7 mouse cellular contexts compared by ENCODE assay signal in genomic region chr16:92465642-92466526, GRCm38 (mm10). TPM values are rescaled to one million over a fixed set of nuclear protein-coding genes. Genes with fewer than 3 reads are reported as not detected.
DNase-seq lines count a peak whose midpoint lies in the region; ATAC-seq and TF ChIP-seq lines count a peak whose summit lies in the region.

No protein-coding gene starts in this region.

- peak overlapping the region; percentile 88 for H3K4me3 ChIP-seq in embryonic facial prominence, embryonic 10.5 days
- peak overlapping the region; percentile 66 for H3K4me3 ChIP-seq in intestine, postnatal 0 days (ENCODE audit: low read depth, low read length)
- peak overlapping the region; percentile 84 for H3K4me3 ChIP-seq in midbrain, embryonic 12.5 days
- peak overlapping the region; percentile 90 for H3K4me3 ChIP-seq in small intestine, adult 2 months (ENCODE audit: low read depth, low read length)

- no peaks in the 10 kb centered on the region for H3K9me3 ChIP-seq in embryonic facial prominence, embryonic 10.5 days
- H3K9me3 ChIP-seq in intestine, postnatal 0 days (ENCODE audit: control insufficient read depth) = no peaks in the 10 kb centered on the region
- H3K9me3 ChIP-seq in midbrain, embryonic 12.5 days = no peaks in the 10 kb centered on the region

- intact Hi-C loops in left cerebral cortex, postnatal 4 days (cut with DNase I) = no loop called here

- under 1% methylated on average over 94 of the region's 94 CpGs for WGBS in embryonic facial prominence, embryonic 10.5 days
- WGBS in intestine, postnatal 0 days = under 1% methylated on average over 92 of the region's 94 CpGs
- under 1% methylated on average over 85 of the region's 94 CpGs for WGBS in midbrain, embryonic 12.5 days
- 1% methylated on average over 94 of the region's 94 CpGs for WGBS in small intestine, adult 2 months

- peak; percentile 36 for TF ChIP-seq CTCF in intestine, postnatal 0 days (IDR thresholded peaks at IDR 0.05; ENCODE audit: low read depth)
- peak; percentile 33; the same call in 1 of the 2 replicates for TF ChIP-seq CTCF in small intestine, adult 2 months (IDR thresholded peaks at IDR 0.05; ENCODE audit: extremely low read depth, insufficient read length, insufficient replicate concordance, low read depth, low read length)

- H3K9ac ChIP-seq in intestine, postnatal 0 days (ENCODE audit: low read depth, low read length) = peak overlapping the region; percentile 84
- peak overlapping the region; percentile 84 for H3K9ac ChIP-seq in midbrain, embryonic 12.5 days (replicated peaks)

- 0 out of 2 replicates have a peak, but pooled peaks cover 4% of the 10 kb centered on the region for H3K36me3 ChIP-seq in embryonic facial prominence, embryonic 10.5 days (replicated peaks)
- no peaks in the 10 kb centered on the region for H3K36me3 ChIP-seq in intestine, postnatal 0 days (ENCODE audit: control insufficient read depth, insufficient read depth)
- H3K36me3 ChIP-seq in midbrain, embryonic 12.5 days = no peaks in the 10 kb centered on the region
- no peaks in the 10 kb centered on the region for H3K36me3 ChIP-seq in small intestine, adult 2 months (ENCODE audit: control insufficient read depth, insufficient read depth, low read length)

- peaks cover 26% of the 10 kb centered on the region for H3K4me1 ChIP-seq in embryonic facial prominence, embryonic 10.5 days
- no peaks in the 10 kb centered on the region; the same call in 1 of the 2 replicates for H3K4me1 ChIP-seq in intestine, postnatal 0 days (replicated peaks; ENCODE audit: control insufficient read depth, insufficient read depth, low read length)
- H3K4me1 ChIP-seq in midbrain, embryonic 12.5 days = peaks cover 22% of the 10 kb centered on the region
- H3K4me1 ChIP-seq in small intestine, adult 2 months (ENCODE audit: control insufficient read depth, insufficient read depth, insufficient read length, low read length) = no peaks in the 10 kb centered on the region; the same call in 1 of the 2 replicates

- peak; percentile 96 for DNase-seq in adrenal gland, postnatal 10 days
- peak; percentile 95 for DNase-seq in embryonic facial prominence, embryonic 10.5 days (ENCODE audit: low spot score)
- peak; percentile 89 for DNase-seq in gonadal fat pad, adult 2 months (ENCODE audit: low read depth)
- peak; percentile 96 for DNase-seq in left cerebral cortex, postnatal 4 days

- peak overlapping the region; percentile 89 for H3K27ac ChIP-seq in embryonic facial prominence, embryonic 10.5 days (replicated peaks)
- peak overlapping the region; percentile 54 for H3K27ac ChIP-seq in intestine, postnatal 0 days (ENCODE audit: low read depth, low read length)
- peak overlapping the region; percentile 58 for H3K27ac ChIP-seq in midbrain, embryonic 12.5 days (replicated peaks)
- H3K27ac ChIP-seq in small intestine, adult 2 months (ENCODE audit: insufficient read depth, low read depth, low read length) = peak overlapping the region; percentile 19; the same call in 1 of the 2 replicates

- peak overlapping the region; percentile 96 for H3K4me2 ChIP-seq in intestine, postnatal 0 days (replicated peaks; ENCODE audit: low read depth)
- H3K4me2 ChIP-seq in midbrain, embryonic 12.5 days (replicated peaks) = peak overlapping the region; percentile 82

- 0 out of 2 replicates have a peak, but pooled peaks cover 4% of the 10 kb centered on the region for H3K27me3 ChIP-seq in embryonic facial prominence, embryonic 10.5 days (replicated peaks; ENCODE audit: low read depth, poor library complexity, severe bottlenecking)
- H3K27me3 ChIP-seq in intestine, postnatal 0 days (replicated peaks; ENCODE audit: control insufficient read depth, insufficient read depth, low read length) = no peaks in the 10 kb centered on the region
- H3K27me3 ChIP-seq in midbrain, embryonic 12.5 days = no peaks in the 10 kb centered on the region
- H3K27me3 ChIP-seq in small intestine, adult 2 months (ENCODE audit: control insufficient read depth, insufficient read depth, low read length) = no peaks in the 10 kb centered on the region

- 0 out of 2 replicates have a peak, but pooled peaks have one; percentile 9 for TF ChIP-seq POLR2A in small intestine, adult 2 months (IDR thresholded peaks at IDR 0.05; ENCODE audit: low read depth, low read length)

- peak; percentile 96 for ATAC-seq in intestine, postnatal 0 days
- peak; percentile 98 for ATAC-seq in midbrain, embryonic 12.5 days (ENCODE audit: low FRiP score, low read depth)

RNA-seq across cellular contexts. Expression of gene Rcan1, which starts 4.8 kb away (rescaled TPM):
- total RNA-seq in adrenal gland, postnatal 10 days (2021) = 10 to 100 TPM; 21.7 to 22.2 TPM
- polyA plus RNA-seq in embryonic facial prominence, embryonic 10.5 days (2016; fragmentation: Nextera tagmentation; extraction: Ambion mirVana) = 32.8 and 38.2 TPM in 2 replicates
- polyA plus RNA-seq in gonadal fat pad, adult 2 months (2012; rRNA removed) = 14.6 and 16.9 TPM in 2 replicates
- 52.0 and 86.5 TPM in 2 replicates for polyA plus RNA-seq in intestine, postnatal 0 days (2015; fragmentation: Nextera tagmentation; extraction: Ambion mirVana)
- 10 to 100 TPM; 48.3 to 50.1 TPM for total RNA-seq in left cerebral cortex, postnatal 4 days (2021)
- 42.1 and 42.8 TPM in 2 replicates for polyA plus RNA-seq in midbrain, embryonic 12.5 days (2016; fragmentation: Nextera tagmentation; extraction: Ambion mirVana)
- polyA plus RNA-seq in small intestine, adult 2 months (2012; rRNA removed) = 7.3 and 9.7 TPM in 2 replicates

RNA-seq across cellular contexts. Expression of gene Clic6, which starts 19.7 kb away (rescaled TPM):
- under 1 TPM; 0.12 to 0.30 TPM for total RNA-seq in adrenal gland, postnatal 10 days (2021)
- 5.0 and 5.6 TPM in 2 replicates for polyA plus RNA-seq in embryonic facial prominence, embryonic 10.5 days (2016; fragmentation: Nextera tagmentation; extraction: Ambion mirVana)
- polyA plus RNA-seq in gonadal fat pad, adult 2 months (2012; rRNA removed) = 3.2 and 4.6 TPM in 2 replicates
- polyA plus RNA-seq in intestine, postnatal 0 days (2015; fragmentation: Nextera tagmentation; extraction: Ambion mirVana) = 70.7 and 77.8 TPM in 2 replicates
- total RNA-seq in left cerebral cortex, postnatal 4 days (2021) = 1 to 10 TPM in 1 of 2 experiments, under 1 TPM in 1; 0.44 to 1.1 TPM
- polyA plus RNA-seq in midbrain, embryonic 12.5 days (2016; fragmentation: Nextera tagmentation; extraction: Ambion mirVana) = 1.6 and 4.6 TPM in 2 replicates
- polyA plus RNA-seq in small intestine, adult 2 months (2012; rRNA removed) = 1.4 and 2.1 TPM in 2 replicates

Comparison
In these comparisons a context has a peak if more than half of its experiments do, and no peak if none do; other contexts are left out.
1. Peak in every context shown above with its lines: DNase-seq, ATAC-seq, H3K4me3 ChIP-seq and H3K27ac ChIP-seq.
2. H3K27ac ChIP-seq: peak in every context shown above with its lines; median percentile 89 in embryonic facial prominence, embryonic 10.5 days; 58 in midbrain, embryonic 12.5 days; 54 in intestine, postnatal 0 days; 19 in small intestine, adult 2 months.
3. RNA of gene Clic6, which starts 19.7 kb away (polyA plus RNA-seq): 70.7 to 77.8 TPM in intestine, postnatal 0 days; 5.0 to 5.6 TPM in embryonic facial prominence, embryonic 10.5 days, 3.2 to 4.6 TPM in gonadal fat pad, adult 2 months, 1.4 to 2.1 TPM in small intestine, adult 2 months and 1.6 to 4.6 TPM in midbrain, embryonic 12.5 days; every median in the first group is over 10 times any median in the second.